Comparison of ENCODE assay signal across 8 mouse cellular contexts in genomic region chr3:157946843-157947358, GRCm38 (mm10). TPM values are rescaled to one million over a fixed set of nuclear protein-coding genes. Genes with fewer than 3 reads are reported as not detected.
DNase-seq lines count a peak whose midpoint lies in the region; ATAC-seq lines count a peak whose summit lies in the region.

Gene Ankrd13c (plus strand): TSS chr3:157947239.

- H3K9me3 ChIP-seq in hindbrain, embryonic 14.5 days (ENCODE audit: control insufficient read depth, low read length) = no peaks in the 10 kb centered on the region

- peak within 1 kb of the TSS; percentile 98 for H3K4me3 ChIP-seq in hindbrain, embryonic 14.5 days (replicated peaks; ENCODE audit: low read length)

- 1% methylated on average over 45 of the region's 45 CpGs for WGBS in hindbrain, embryonic 14.5 days

- H3K27ac ChIP-seq in hindbrain, embryonic 14.5 days = peak within 1 kb of the TSS; percentile 100

- no peaks in the 10 kb centered on the region for H3K36me3 ChIP-seq in hindbrain, embryonic 14.5 days (replicated peaks; ENCODE audit: control insufficient read depth, insufficient read depth)

- no peaks in the 10 kb centered on the region for H3K27me3 ChIP-seq in hindbrain, embryonic 14.5 days (ENCODE audit: control insufficient read depth, insufficient read depth, low read length)

- ATAC-seq in hindbrain, embryonic 14.5 days (ENCODE audit: low FRiP score) = peak; percentile 99

- H3K9ac ChIP-seq in hindbrain, embryonic 14.5 days = peak within 1 kb of the TSS; percentile 96

- peak; percentile 96 for DNase-seq in R1 (ENCODE audit: low read depth, low spot score)
- peak; percentile 93 to 96 for DNase-seq in cerebellum, postnatal 25 days
- peak; percentile 85 to 88 for DNase-seq in frontal cortex, postnatal 25 days (ENCODE audit: low spot score in 2 of 2)
- DNase-seq in hindbrain, embryonic 14.5 days (ENCODE audit: low spot score) = peak; percentile 93
- peak; percentile 90 to 91 for DNase-seq in layer of hippocampus, postnatal 36 days
- peak; percentile 95 for DNase-seq in lung, postnatal 36 days
- peak; percentile 96 for DNase-seq in retina, postnatal 1 day
- DNase-seq in urinary bladder, adult 18-20 months (ENCODE audit: low spot score in 2 of 2) = peak; percentile 87 to 92

- peak within 1 kb of the TSS; percentile 82 for H3K4me2 ChIP-seq in hindbrain, embryonic 14.5 days (replicated peaks)

- peaks cover 23% of the 10 kb centered on the region for H3K4me1 ChIP-seq in hindbrain, embryonic 14.5 days (replicated peaks; ENCODE audit: control insufficient read depth, insufficient read depth, low read length)

RNA-seq across cellular contexts. Expression of gene Ankrd13c, which starts in this region (rescaled TPM):
- polyA plus RNA-seq in hindbrain, embryonic 14.5 days (2014; fragmentation: Nextera tagmentation; extraction: Ambion mirVana) = 32.7 and 36.0 TPM in 2 replicates
- 100 to 1,000 TPM; 111 to 113 TPM for total RNA-seq in layer of hippocampus, postnatal 36 days (2021)

Comparison
In these comparisons a context has a peak if more than half of its experiments do, and no peak if none do; other contexts are left out.
1. Peak in every context shown above with its lines: DNase-seq, ATAC-seq, H3K4me3 ChIP-seq and H3K27ac ChIP-seq.